Mouse (Mus musculus): ENCODE data around the gene Ift22. TPM values are rescaled to one million over a fixed set of nuclear protein-coding genes. Genes with fewer than 3 reads are reported as not detected.

Gene Ift22
- polyA plus RNA-seq (2014; fragmentation: Nextera tagmentation; extraction: Ambion mirVana), result 80.6 and 80.7 TPM in 2 replicates

DNA sequence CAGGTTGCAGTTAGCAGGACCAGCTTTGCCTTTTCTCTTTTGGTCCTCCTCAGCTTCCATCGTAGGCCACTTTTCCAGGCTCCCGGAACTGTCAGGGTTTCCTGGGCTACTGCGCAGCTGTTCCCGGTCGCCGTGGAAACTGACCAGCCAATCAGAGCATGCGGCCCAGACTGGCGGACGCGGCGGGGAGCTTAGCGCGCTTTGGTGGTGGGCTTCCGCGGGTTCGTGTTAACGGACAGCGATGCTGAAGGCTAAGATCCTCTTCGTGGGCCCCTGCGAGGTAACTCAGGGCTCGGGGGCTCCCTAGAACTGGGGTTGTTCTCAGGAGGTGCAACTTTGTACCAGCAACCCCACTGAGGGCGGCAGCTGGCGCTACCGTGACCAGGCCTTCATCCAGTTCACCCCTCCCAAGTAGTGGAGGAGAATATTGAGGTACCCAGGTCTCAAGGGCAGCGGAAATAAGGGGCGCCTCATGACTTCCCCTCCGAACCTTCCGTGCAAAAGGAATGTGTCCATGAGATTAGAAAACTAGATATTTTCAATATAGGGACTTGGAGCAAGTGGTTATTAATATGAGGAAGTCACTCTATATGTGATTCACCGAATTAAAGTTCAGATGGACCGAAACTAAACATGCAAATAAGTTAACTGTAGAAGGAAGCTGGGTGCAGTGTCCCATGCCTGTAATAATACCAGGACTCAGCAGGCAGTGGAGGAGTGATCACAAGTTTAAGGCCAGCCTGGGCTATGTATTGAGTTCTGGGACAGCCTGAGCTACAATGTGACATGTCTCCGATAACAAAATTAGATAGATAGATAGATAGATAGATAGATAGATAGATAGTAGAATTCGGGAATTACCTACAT lies at the start of gene Ift22:
Gene Ift22 (plus strand): TSS at position 160 of the 867 bp plus-strand sequence.
- H3K4me2 ChIP-seq (ENCODE audit: low read depth, severe bottlenecking), result peak within 1 kb of the TSS; percentile 39
- H3K4me3 ChIP-seq (ENCODE audit: low read depth, low read length), result peak within 1 kb of the TSS; percentile 49
- H3K36me3 ChIP-seq (ENCODE audit: control insufficient read depth, insufficient read depth, low read length), result no peaks in the 10 kb centered on the region
- no peak within 1 kb of the TSS for H3K27ac ChIP-seq (replicated peaks; ENCODE audit: low read depth, low read length)
- H3K27me3 ChIP-seq (ENCODE audit: control insufficient read depth, insufficient read depth, low read length), result no peaks in the 10 kb centered on the region
- ATAC-seq (ENCODE audit: insufficient number of reproducible peaks, low FRiP score, low TSS enrichment, low read depth), result peak; percentile 85
- peak; percentile 96 for DNase-seq (ENCODE audit: low spot score)
- H3K4me1 ChIP-seq (ENCODE audit: control insufficient read depth, insufficient read depth, low read length), result no peaks in the 10 kb centered on the region
- no peaks in the 10 kb centered on the region for H3K9me3 ChIP-seq (ENCODE audit: control insufficient read depth, low read length)
- peak within 1 kb of the TSS; percentile 44 for H3K9ac ChIP-seq (ENCODE audit: low read length)
- 10% methylated on average over 32 of the region's 32 CpGs for WGBS

DNA sequence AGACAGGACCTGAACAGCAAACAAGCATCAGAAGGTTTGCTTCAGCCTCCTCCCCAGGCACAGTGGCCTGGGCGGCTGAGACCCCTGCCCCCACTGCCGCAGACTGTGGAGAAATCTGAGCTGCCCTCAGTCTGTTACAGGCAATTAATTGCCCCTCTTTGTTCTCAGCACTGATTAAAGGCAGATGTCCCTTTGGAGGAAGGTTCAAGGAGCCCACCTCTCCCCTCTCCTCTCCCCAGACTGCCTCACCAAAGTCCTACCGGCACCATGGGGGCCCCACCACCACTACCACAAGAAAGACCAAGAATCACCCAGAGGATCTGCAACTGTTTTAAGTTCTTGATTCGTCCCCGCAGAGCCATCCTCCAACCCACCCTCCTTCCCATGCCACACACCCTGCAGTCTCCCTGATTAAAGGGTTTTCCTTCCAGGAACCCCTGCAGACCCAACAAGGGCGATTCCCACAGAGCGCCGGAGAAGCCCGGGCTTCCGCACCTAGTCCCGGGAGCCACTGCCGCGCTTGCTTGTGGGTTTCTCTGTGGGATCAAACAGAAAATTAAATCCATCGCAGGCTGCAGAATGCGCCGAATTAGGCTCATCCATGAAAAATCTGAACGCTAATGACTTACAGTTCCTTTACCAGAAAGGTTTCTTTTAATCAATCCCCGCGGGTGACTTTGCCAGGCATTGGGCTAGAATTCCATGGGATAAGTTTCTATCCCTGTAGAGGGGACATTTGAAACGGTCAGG lies 46.6 kb upstream of the Ift22 start:
- H3K4me2 ChIP-seq (ENCODE audit: low read depth, severe bottlenecking), result peak overlapping the region; percentile 27
- 2% methylated on average over 20 of the region's 20 CpGs for WGBS
- H3K9ac ChIP-seq (ENCODE audit: low read length), result peak overlapping the region; percentile 51
- H3K9me3 ChIP-seq (ENCODE audit: control insufficient read depth, low read length), result no peaks in the 10 kb centered on the region
- H3K27me3 ChIP-seq (ENCODE audit: control insufficient read depth, insufficient read depth, low read length), result no peaks in the 10 kb centered on the region
- no peaks in the 10 kb centered on the region; the same call in 1 of the 2 replicates for H3K36me3 ChIP-seq (ENCODE audit: control insufficient read depth, insufficient read depth, low read length)
- peaks cover 42% of the 10 kb centered on the region for H3K4me1 ChIP-seq (ENCODE audit: control insufficient read depth, insufficient read depth, low read length)
- peak overlapping the region; percentile 98 for H3K27ac ChIP-seq (replicated peaks; ENCODE audit: low read depth, low read length)
- peak; percentile 67 for ATAC-seq (ENCODE audit: insufficient number of reproducible peaks, low FRiP score, low TSS enrichment, low read depth)
- DNase-seq (ENCODE audit: low spot score), result peak; percentile 85
- H3K4me3 ChIP-seq (ENCODE audit: low read depth, low read length), result peak overlapping the region; percentile 3; the same call in 1 of the 2 replicates

DNA sequence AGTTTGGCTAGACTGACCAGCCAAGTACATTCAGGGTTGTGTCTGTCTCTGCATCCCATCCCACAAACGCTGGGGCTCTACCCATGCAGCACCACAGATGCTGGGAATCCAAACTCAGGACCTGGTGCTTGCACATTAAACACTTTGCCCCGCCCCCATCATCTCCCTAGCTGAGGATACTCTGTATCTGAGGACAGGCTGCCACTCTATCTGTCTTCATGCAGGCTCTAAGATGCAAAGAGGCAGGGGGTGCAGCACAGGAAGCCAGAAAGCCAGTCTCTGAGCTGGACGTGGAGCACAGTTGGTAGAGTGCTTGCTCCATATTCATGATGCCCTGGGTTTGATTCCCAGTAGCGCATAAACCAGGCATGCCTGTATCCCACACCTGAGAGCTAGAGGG lies 45.1 kb upstream of the Ift22 start:
- Histone ChIP-seq H3K4me3 (ENCODE audit: low read depth, low read length) (no peak overlapping the region), H3K9ac (ENCODE audit: low read length) (peak overlapping the region; percentile 55; the same call in 1 of the 2 replicates), H3K27me3 (ENCODE audit: control insufficient read depth, insufficient read depth, low read length) (no peaks in the 10 kb centered on the region), H3K27ac (replicated peaks; ENCODE audit: low read depth, low read length) (peak overlapping the region; percentile 98), H3K36me3 (ENCODE audit: control insufficient read depth, insufficient read depth, low read length) (no peaks in the 10 kb centered on the region; the same call in 1 of the 2 replicates), H3K4me1 (ENCODE audit: control insufficient read depth, insufficient read depth, low read length) (peaks cover 46% of the 10 kb centered on the region), H3K9me3 (ENCODE audit: control insufficient read depth, low read length) (no peaks in the 10 kb centered on the region), H3K4me2 (ENCODE audit: low read depth, severe bottlenecking) (no peak overlapping the region)
- ATAC-seq (ENCODE audit: insufficient number of reproducible peaks, low FRiP score, low TSS enrichment, low read depth) (no peak), DNase-seq (ENCODE audit: low spot score) (peak; percentile 41)
- 35% methylated on average over 4 of the region's 4 CpGs for WGBS

DNA sequence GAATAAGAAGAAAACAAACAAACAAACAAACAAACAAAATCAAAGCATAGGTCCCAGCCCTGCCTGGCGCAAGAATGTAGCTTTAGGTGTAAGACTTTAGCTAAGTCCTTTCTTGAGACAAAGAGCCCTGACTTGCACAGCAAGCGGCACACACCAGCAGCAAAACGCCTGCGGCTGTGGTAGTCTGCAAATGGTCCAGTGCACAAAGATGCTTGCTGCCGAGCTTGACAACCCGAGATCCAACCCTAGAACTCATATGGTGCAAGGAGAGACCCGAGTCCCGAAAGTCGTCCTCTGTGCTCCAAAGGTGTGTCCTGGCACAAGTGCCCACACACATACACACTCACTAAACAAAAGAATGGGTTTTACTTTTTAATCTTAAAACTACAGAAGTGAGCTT lies 44.7 kb upstream of the Ift22 start:
- Histone ChIP-seq H3K36me3 (ENCODE audit: control insufficient read depth, insufficient read depth, low read length) (no peaks in the 10 kb centered on the region; the same call in 1 of the 2 replicates), H3K4me2 (ENCODE audit: low read depth, severe bottlenecking) (peak overlapping the region; percentile 34; the same call in 1 of the 2 replicates), H3K9me3 (ENCODE audit: control insufficient read depth, low read length) (no peaks in the 10 kb centered on the region), H3K4me1 (ENCODE audit: control insufficient read depth, insufficient read depth, low read length) (peaks cover 48% of the 10 kb centered on the region), H3K9ac (ENCODE audit: low read length) (peak overlapping the region; percentile 55), H3K4me3 (ENCODE audit: low read depth, low read length) (no peak overlapping the region), H3K27ac (replicated peaks; ENCODE audit: low read depth, low read length) (peak overlapping the region; percentile 98), H3K27me3 (ENCODE audit: control insufficient read depth, insufficient read depth, low read length) (no peaks in the 10 kb centered on the region)
- peak; percentile 59 for DNase-seq (ENCODE audit: low spot score)
- WGBS, result 43% methylated on average over 9 of the region's 9 CpGs
- no peak for ATAC-seq (ENCODE audit: insufficient number of reproducible peaks, low FRiP score, low TSS enrichment, low read depth)

DNA sequence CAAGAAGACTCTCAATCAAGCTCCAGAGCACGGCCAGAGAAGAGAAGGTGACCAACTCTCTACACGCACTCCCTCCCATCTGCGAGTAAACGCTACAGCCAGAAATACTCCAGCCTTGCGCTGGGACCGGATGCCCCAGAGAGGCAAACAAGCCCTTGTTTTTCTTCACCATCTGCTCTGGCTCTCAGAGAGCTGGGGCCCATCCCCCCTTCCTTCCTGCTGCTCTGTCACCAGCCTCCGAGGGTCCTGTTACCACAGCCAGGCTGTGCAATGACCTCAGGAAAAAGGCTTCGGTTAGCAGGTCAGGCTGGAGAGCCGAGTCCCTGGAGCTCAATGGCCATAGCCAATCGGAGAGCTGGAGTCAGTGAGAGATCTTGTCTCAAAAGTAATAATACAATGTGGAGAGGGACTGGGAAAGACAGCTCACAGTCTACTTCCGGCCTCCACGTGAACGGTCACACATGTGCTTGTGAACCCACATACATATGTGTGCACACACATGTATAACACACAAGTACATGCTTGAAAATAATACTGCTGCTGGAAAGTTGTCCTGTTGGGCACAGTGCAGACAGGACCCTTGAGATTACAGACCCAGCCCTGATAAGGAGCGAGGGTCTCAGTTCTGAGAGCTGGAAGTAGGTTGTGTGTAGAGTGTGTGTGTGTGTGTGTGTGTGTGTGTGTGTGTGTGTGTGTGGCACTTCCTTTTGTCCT lies 43.8 kb upstream of the Ift22 start:
- ATAC-seq (ENCODE audit: insufficient number of reproducible peaks, low FRiP score, low TSS enrichment, low read depth) (peak; percentile 88), DNase-seq (ENCODE audit: low spot score) (peak; percentile 93)
- H3K27ac ChIP-seq (replicated peaks; ENCODE audit: low read depth, low read length), result peak overlapping the region; percentile 98
- H3K27me3 ChIP-seq (ENCODE audit: control insufficient read depth, insufficient read depth, low read length), result no peaks in the 10 kb centered on the region
- no peak overlapping the region for H3K4me3 ChIP-seq (ENCODE audit: low read depth, low read length)
- 6% methylated on average over 14 of the region's 14 CpGs for WGBS
- H3K9ac ChIP-seq (ENCODE audit: low read length), result peak overlapping the region; percentile 55
- H3K9me3 ChIP-seq (ENCODE audit: control insufficient read depth, low read length), result no peaks in the 10 kb centered on the region
- H3K36me3 ChIP-seq (ENCODE audit: control insufficient read depth, insufficient read depth, low read length), result no peaks in the 10 kb centered on the region; the same call in 1 of the 2 replicates
- peak overlapping the region; percentile 34 for H3K4me2 ChIP-seq (ENCODE audit: low read depth, severe bottlenecking)
- H3K4me1 ChIP-seq (ENCODE audit: control insufficient read depth, insufficient read depth, low read length), result peaks cover 53% of the 10 kb centered on the region

DNA sequence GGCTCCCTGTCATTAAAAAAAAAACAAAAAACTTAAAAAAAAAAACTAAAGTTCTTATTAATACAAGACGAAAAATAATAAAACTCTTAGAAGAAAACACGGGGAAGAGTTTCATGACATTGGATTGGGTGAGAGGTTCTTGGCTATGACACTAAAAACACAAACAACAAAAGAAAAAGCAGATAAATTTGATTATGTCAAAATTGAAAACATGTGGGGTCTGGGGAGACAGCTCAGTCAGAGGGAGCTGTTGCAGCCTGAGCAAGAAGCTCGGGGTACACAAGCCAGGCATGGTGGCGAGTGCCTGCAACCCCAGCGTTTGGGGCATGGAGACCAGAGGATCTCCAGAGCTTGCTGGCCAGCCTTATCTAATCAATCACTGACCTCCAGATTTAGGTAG lies 40.2 kb upstream of the Ift22 start:
- Histone ChIP-seq H3K9ac (ENCODE audit: low read length) (no peak overlapping the region), H3K9me3 (ENCODE audit: control insufficient read depth, low read length) (no peaks in the 10 kb centered on the region), H3K4me2 (ENCODE audit: low read depth, severe bottlenecking) (no peak overlapping the region), H3K27ac (replicated peaks; ENCODE audit: low read depth, low read length) (peak overlapping the region; percentile 25; the same call in 1 of the 2 replicates), H3K4me3 (ENCODE audit: low read depth, low read length) (no peak overlapping the region), H3K27me3 (ENCODE audit: control insufficient read depth, insufficient read depth, low read length) (no peaks in the 10 kb centered on the region), H3K36me3 (ENCODE audit: control insufficient read depth, insufficient read depth, low read length) (no peaks in the 10 kb centered on the region), H3K4me1 (ENCODE audit: control insufficient read depth, insufficient read depth, low read length) (peaks cover 46% of the 10 kb centered on the region)
- ATAC-seq (ENCODE audit: insufficient number of reproducible peaks, low FRiP score, low TSS enrichment, low read depth), result no peak
- DNase-seq (ENCODE audit: low spot score), result no peak
- 33% methylated on average over 5 of the region's 5 CpGs for WGBS

DNA sequence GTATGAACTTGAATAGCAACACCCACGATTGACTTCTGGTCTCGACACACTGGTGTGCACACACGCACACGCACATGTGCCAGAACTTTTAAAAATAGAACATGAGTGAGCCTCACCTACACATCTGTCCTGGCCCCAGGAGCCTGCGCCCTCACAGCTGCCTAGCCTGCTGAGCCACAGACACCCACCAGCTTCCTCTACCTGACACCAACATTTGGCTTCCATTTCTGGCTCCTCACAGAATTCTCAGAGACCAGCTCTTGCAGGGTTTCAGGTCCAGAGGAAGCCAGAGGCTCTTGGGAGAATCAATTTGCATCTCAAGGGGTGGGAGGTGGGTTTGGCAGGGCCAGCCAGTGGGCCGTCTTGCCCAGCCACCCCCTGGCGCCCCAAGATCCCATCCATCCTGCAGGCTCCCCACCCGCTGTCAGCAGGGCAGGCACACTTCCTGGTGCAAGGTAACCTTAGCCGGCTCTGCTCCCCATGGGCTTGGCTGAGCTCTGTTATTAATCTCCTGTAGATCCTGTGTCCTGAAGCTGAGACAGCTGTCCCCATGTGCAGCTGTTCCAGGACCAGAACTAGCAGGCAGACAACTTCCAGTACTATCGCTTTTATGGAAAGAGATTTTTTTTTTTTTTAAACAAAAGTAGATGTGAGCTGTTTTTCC lies 38.4 kb upstream of the Ift22 start:
- Histone ChIP-seq H3K4me3 (ENCODE audit: low read depth, low read length) (no peak overlapping the region), H3K9me3 (ENCODE audit: control insufficient read depth, low read length) (no peaks in the 10 kb centered on the region), H3K4me2 (ENCODE audit: low read depth, severe bottlenecking) (peak overlapping the region; percentile 20; the same call in 1 of the 2 replicates), H3K27ac (replicated peaks; ENCODE audit: low read depth, low read length) (peak overlapping the region; percentile 79), H3K9ac (ENCODE audit: low read length) (0 out of 2 replicates have a peak overlapping the region, but pooled peaks have one; percentile 22), H3K27me3 (ENCODE audit: control insufficient read depth, insufficient read depth, low read length) (no peaks in the 10 kb centered on the region), H3K36me3 (ENCODE audit: control insufficient read depth, insufficient read depth, low read length) (no peaks in the 10 kb centered on the region), H3K4me1 (ENCODE audit: control insufficient read depth, insufficient read depth, low read length) (peaks cover 28% of the 10 kb centered on the region)
- DNase-seq (ENCODE audit: low spot score) (peak; percentile 74), ATAC-seq (ENCODE audit: insufficient number of reproducible peaks, low FRiP score, low TSS enrichment, low read depth) (peak; percentile 83)
- WGBS, result 35% methylated on average over 10 of the region's 10 CpGs

Measured in limb, embryonic 11.5 days (tissue).